Mouse (Mus musculus) CH12.LX (cell line): ENCODE measurements around the gene Slc4a1. TPM values are rescaled to one million over a fixed set of nuclear protein-coding genes. Genes with fewer than 3 reads are reported as not detected.

Experiments used
- DNase-seq: peaks from one replicate; pipeline ENCODE4 v3.0.0-alpha.2; 2013; ENCODE audit errors: extremely low read depth
- H3K27ac ChIP-seq: 2 replicates; pipeline ENCODE4 v1.5.1; 2012; ENCODE audit warnings: low read depth, mild to moderate bottlenecking, control low read depth, moderate library complexity; ENCODE audit not compliant: insufficient read depth
- H3K27me3 ChIP-seq: replicated peaks from 2 replicates; pipeline ENCODE3; 2012; ENCODE audit warnings: inconsistent platforms
- H3K36me3 ChIP-seq, 2 experiments: replicated peaks in 1 of 2; 2 replicates each; pipeline versions ENCODE3 to v1.6.1; 2012; ENCODE audit warnings: inconsistent platforms in 1 of 2, low read length in 1 of 2, mild to moderate bottlenecking in 1 of 2, mixed read lengths in 1 of 2, moderate library complexity in 1 of 2; ENCODE audit not compliant: control insufficient read depth in 1 of 2, insufficient read depth in 1 of 2
- H3K4me1 ChIP-seq, 2 experiments: 2 replicates each; pipeline ENCODE4 v1.6.1; 2012; ENCODE audit warnings: inconsistent platforms in 1 of 2, moderate library complexity in 1 of 2; ENCODE audit not compliant: insufficient read depth in 2 of 2, control insufficient read depth in 1 of 2
- H3K4me2 ChIP-seq: 2 replicates; pipeline ENCODE4 v1.6.1; 2012; ENCODE audit warnings: low read depth, mild to moderate bottlenecking, control low read depth; ENCODE audit not compliant: poor library complexity, insufficient read depth, severe bottlenecking
- H3K4me3 ChIP-seq, 3 experiments: fragments of 150-350 bp in 1 of 3; sonication (generic) in 1 of 3; replicated peaks in 1 of 3; 2 replicates each; pipeline versions ENCODE3 to v1.5.1; 2011 to 2012; ENCODE audit warnings: low read depth in 2 of 3, low read length in 2 of 3, mild to moderate bottlenecking in 2 of 3, moderate library complexity in 2 of 3, control low read depth in 1 of 3, improper control_type of control experiment in 1 of 3, inconsistent platforms in 1 of 3, mixed read lengths in 1 of 3; ENCODE audit not compliant: poor library complexity in 1 of 3
- H3K79me2 ChIP-seq: replicated peaks from 2 replicates; pipeline ENCODE4 v1.6.1; 2012; ENCODE audit warnings: mild to moderate bottlenecking, moderate library complexity; ENCODE audit not compliant: control insufficient read depth, poor library complexity, insufficient read depth, severe bottlenecking; ENCODE audit errors: extremely low read depth
- H3K9ac ChIP-seq: 2 replicates; pipeline ENCODE4 v1.6.1; 2012; ENCODE audit warnings: low read depth, mild to moderate bottlenecking, control low read depth, moderate library complexity; ENCODE audit not compliant: insufficient read depth
- H3K9me3 ChIP-seq: replicated peaks from 2 replicates; pipeline ENCODE3; 2012; ENCODE audit warnings: low read length, inconsistent platforms, mixed read lengths
- BHLHE40 ChIP-seq: IDR thresholded peaks from 2 replicates; pipeline ENCODE4 v1.6.1; 2011; ENCODE audit warnings: mild to moderate bottlenecking, low read depth, low read length, improper control_type of control experiment
- CHD1 ChIP-seq: IDR thresholded peaks from 2 replicates; pipeline ENCODE4 v1.6.1; 2012; ENCODE audit warnings: low read depth, low read length, improper control_type of control experiment, inconsistent platforms
- CTCF ChIP-seq, 2 experiments: IDR thresholded peaks in 1 of 2; conservative IDR thresholded peaks in 1 of 2; 2 replicates each; pipeline ENCODE4 v1.5.1; 2011 to 2012; ENCODE audit warnings: low read depth in 2 of 2, low read length in 2 of 2, improper control_type of control experiment in 1 of 2, inconsistent platforms in 1 of 2, mild to moderate bottlenecking in 1 of 2, moderate library complexity in 1 of 2
- E2F4 ChIP-seq: IDR thresholded peaks from 2 replicates; pipeline ENCODE4 v1.6.1; 2011; ENCODE audit warnings: low read depth, low read length, improper control_type of control experiment; ENCODE audit not compliant: insufficient replicate concordance
- ELF1 ChIP-seq: IDR thresholded peaks from 2 replicates; pipeline ENCODE4 v1.6.1; 2014; ENCODE audit warnings: low read depth, mild to moderate bottlenecking, inconsistent platforms, low read length, improper control_type of control experiment
- EP300 ChIP-seq: IDR thresholded peaks from 2 replicates; pipeline ENCODE4 v1.6.1; 2011; ENCODE audit warnings: low read length, improper control_type of control experiment
- GABPA ChIP-seq: IDR thresholded peaks from 2 replicates; pipeline ENCODE4 v1.6.1; 2012; ENCODE audit warnings: low read depth, low read length, improper control_type of control experiment, inconsistent platforms; ENCODE audit not compliant: insufficient replicate concordance
- IRF4 ChIP-seq: IDR thresholded peaks from 2 replicates; pipeline ENCODE4 v1.6.1; 2014; ENCODE audit warnings: low read depth, mild to moderate bottlenecking, inconsistent platforms, low read length, improper control_type of control experiment
- JUN ChIP-seq: IDR thresholded peaks from 2 replicates; pipeline ENCODE4 v1.6.1; 2011; ENCODE audit warnings: low read depth, mild to moderate bottlenecking, low read length, improper control_type of control experiment, moderate library complexity; ENCODE audit not compliant: insufficient read depth
- JUND ChIP-seq: conservative IDR thresholded peaks from 2 replicates; pipeline ENCODE4 v1.6.1; 2011; ENCODE audit warnings: low read depth, low read length, improper control_type of control experiment
- KAT2A ChIP-seq: IDR thresholded peaks from 2 replicates; pipeline ENCODE4 v1.6.1; 2012; ENCODE audit warnings: low read length, improper control_type of control experiment, inconsistent platforms; ENCODE audit not compliant: insufficient replicate concordance
- MAFK ChIP-seq: IDR thresholded peaks from 2 replicates; pipeline ENCODE4 v1.6.1; 2011; ENCODE audit warnings: low read length, improper control_type of control experiment; ENCODE audit not compliant: insufficient replicate concordance
- MAX ChIP-seq: IDR thresholded peaks from 2 replicates; pipeline ENCODE4 v1.6.1; 2011; ENCODE audit warnings: low read length, improper control_type of control experiment
- NELFE ChIP-seq: IDR thresholded peaks from 2 replicates; pipeline ENCODE4 v1.6.1; 2011; ENCODE audit warnings: low read depth, low read length, improper control_type of control experiment
- POLR2AphosphoS2 ChIP-seq: IDR thresholded peaks from 2 replicates; pipeline ENCODE4 v1.6.1; 2011; ENCODE audit warnings: low read depth, low read length, improper control_type of control experiment
- SIN3A ChIP-seq: IDR thresholded peaks from 2 replicates; pipeline ENCODE4 v1.6.1; 2012; ENCODE audit warnings: low read length, improper control_type of control experiment, inconsistent platforms
- SMC3 ChIP-seq: IDR thresholded peaks from 2 replicates; pipeline ENCODE4 v1.6.1; 2011; ENCODE audit warnings: low read depth, low read length, improper control_type of control experiment
- TBP ChIP-seq: conservative IDR thresholded peaks from 2 replicates; pipeline ENCODE4 v1.6.1; 2011; ENCODE audit warnings: low read depth, low read length, improper control_type of control experiment
- USF1 ChIP-seq: IDR thresholded peaks from 2 replicates; pipeline ENCODE4 v1.6.1; 2014; ENCODE audit warnings: low read depth, mild to moderate bottlenecking, inconsistent platforms, low read length, improper control_type of control experiment
- USF2 ChIP-seq: conservative IDR thresholded peaks from 2 replicates; pipeline ENCODE4 v1.6.1; 2011; ENCODE audit warnings: low read depth, low read length, improper control_type of control experiment
- ZC3H11A ChIP-seq: IDR thresholded peaks from 2 replicates; pipeline ENCODE4 v1.6.1; 2012; ENCODE audit warnings: low read depth, mild to moderate bottlenecking, inconsistent platforms, low read length, improper control_type of control experiment
- ZNF384 ChIP-seq: IDR thresholded peaks from 2 replicates; pipeline ENCODE4 v1.6.1; 2012; ENCODE audit warnings: low read depth, low read length, improper control_type of control experiment, inconsistent platforms
- dilution Hi-C: fragments of 300-500 bp; cut with MboI; formaldehyde crosslinking; loops from 2 replicates; pipeline ENCODE4 v1.14.3; 2020; ENCODE audit warnings: low sequenced_read_pairs; ENCODE audit not compliant: extremely low pct_unique_long_range_greater_than_20kb, extremely low pct_ligation_motif_present
- in situ Hi-C: fragments of 300-500 bp; cut with MboI; formaldehyde crosslinking; loops from 3 replicates; pipeline ENCODE4 v1.14.3; 2019; ENCODE audit warnings: low sequenced_read_pairs, low pct_ligation_motif_present, low pct_unique_long_range_greater_than_20kb, mixed read lengths
- polyA plus RNA-seq: library from polyadenylated mRNA; unstranded; fragments of >175 nt; gene quantifications from 2 replicates; pipeline ENCODE4 v1.2.1, GENCODE M21; 2012; ENCODE audit warnings: low read depth; ENCODE audit not compliant: insufficient read length
- total RNA-seq, 2 experiments: library from RNA; depleted of rRNA; stranded (reverse); fragments of 300-350 nt in 1 of 2; fragments of >200 nt in 1 of 2; gene quantifications; 2 replicates each; pipeline ENCODE4 v1.2.3; 2012 to 2014

Gene Slc4a1
- total and polyA plus RNA-seq, 3 experiments, result 0.08 TPM; not detected in 2

- DNase-seq, result no peak
- Histone ChIP-seq H3K4me2 (no peak overlapping the region), H3K9ac (no peak overlapping the region), H3K4me1 (peaks cover 18 to 46% of the 10 kb centered on the region in 2 experiments), H3K27ac (no peak overlapping the region), H3K36me3 (peaks cover 61 to 85% of the 10 kb centered on the region in 2 experiments), H3K79me2 (no peaks in the 10 kb centered on the region), H3K9me3 (no peaks in the 10 kb centered on the region), H3K4me3 (no peak overlapping the region), H3K27me3 (no peaks in the 10 kb centered on the region)
- dilution Hi-C loops, result loop anchor here (25.0 kb wide), 1 partner anchor 104 kb away; the partner anchor contains the start of gene Slc25a39
- in situ Hi-C loops, result no loop called here
- TF ChIP-seq SIN3A (no peak), TBP (no peak), USF2 (no peak), EP300 (no peak), NELFE (no peak), JUND (no peak), IRF4 (no peak), CHD1 (no peak)
Observed at GRCm38 (mm10) chr11:102308104-102308503, 57.9 kb downstream of the Slc4a1 start.

DNA sequence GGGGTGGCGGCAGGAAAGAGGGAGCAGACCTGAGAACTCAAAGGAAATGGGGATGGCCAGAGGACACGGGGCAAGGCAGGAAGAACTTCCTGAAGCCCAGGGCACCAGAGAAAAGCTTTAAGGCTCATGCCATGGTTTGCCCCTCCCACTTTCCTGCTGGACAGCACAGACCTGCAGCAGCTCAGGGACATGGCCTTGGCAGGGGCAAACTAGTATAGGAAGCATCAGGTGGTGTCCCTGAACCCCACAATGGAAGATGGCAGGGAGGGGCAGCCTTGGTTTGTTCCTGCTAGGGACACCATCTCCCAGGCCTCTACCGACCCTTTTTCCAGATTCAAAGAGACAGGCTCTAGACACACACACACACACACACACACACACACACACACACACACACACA, 60.6 kb downstream of the Slc4a1 start:
- TF ChIP-seq MAX, result no peak
- TF ChIP-seq E2F4, result no peak
- TF ChIP-seq SMC3, result no peak
- no peak for TF ChIP-seq ZNF384
- TF ChIP-seq USF2, result no peak
- no peak for TF ChIP-seq ZC3H11A
- no peak for TF ChIP-seq USF1
- TF ChIP-seq JUND, result no peak
- no peak for TF ChIP-seq BHLHE40
- no peak for TF ChIP-seq JUN
- TF ChIP-seq POLR2AphosphoS2, result no peak
- no peak for TF ChIP-seq MAFK
- TF ChIP-seq CTCF (conservative IDR thresholded peaks at IDR 0.05 in 1 of 2, IDR thresholded peaks at IDR 0.05 in 1 of 2; ENCODE audit: low read depth in 2 of 2, low read length in 2 of 2), result no peak
- no peak for TF ChIP-seq CHD1
- TF ChIP-seq KAT2A, result no peak
- TF ChIP-seq IRF4, result no peak
- no peak for TF ChIP-seq GABPA
- TF ChIP-seq SIN3A, result no peak
- TF ChIP-seq ELF1, result no peak
- TF ChIP-seq TBP, result no peak
- peaks cover 4 to 18% of the 10 kb centered on the region in 2 experiments for H3K4me1 ChIP-seq
- peaks cover 35 to 57% of the 10 kb centered on the region in 2 experiments for H3K36me3 ChIP-seq
- dilution Hi-C loops (loop anchor here (25.0 kb wide), 1 partner anchor 107 kb away; the partner anchor contains the start of gene Slc25a39), in situ Hi-C loops (no loop called here)
- no peaks in the 10 kb centered on the region for H3K79me2 ChIP-seq
- no peaks in the 10 kb centered on the region for H3K9me3 ChIP-seq
- no peak for DNase-seq
- H3K9ac ChIP-seq, result no peak overlapping the region
- no peak overlapping the region for H3K27ac ChIP-seq
- no peaks in the 10 kb centered on the region for H3K27me3 ChIP-seq
- H3K4me3 ChIP-seq, result no peak overlapping the region
- H3K4me2 ChIP-seq, result no peak overlapping the region
